Mouse (Mus musculus) CD4-positive, CD25-positive, alpha-beta regulatory T cell, adult 4 months (primary cell): ENCODE results near the gene Slc38a3. TPM values are rescaled to one million over a fixed set of nuclear protein-coding genes. Genes with fewer than 3 reads are reported as not detected.

Experiments
- ATAC-seq: one replicate; pipeline ENCODE4 v1.8.0; 2017
- polyA plus RNA-seq, 2 experiments: library from polyadenylated mRNA; unstranded; fragments of 100-300 nt; shearing (Covaris generic); gene quantifications; one replicate each; pipeline ENCODE4 v1.2.1; 2017

The Slc38a3 gene
- polyA plus RNA-seq, 2 experiments from 2014 or later: not detected

- no peak for ATAC-seq
Measured at GRCm38 (mm10) chr9:107618098-107618497, 51.2 kb downstream of the Slc38a3 start.

- ATAC-seq: no peak
Measured at GRCm38 (mm10) chr9:107617461-107617860, 51.9 kb downstream of the Slc38a3 start.

GRCm38 (mm10) chr9:107615035-107615434 is 54.3 kb downstream of the Slc38a3 start:
- ATAC-seq: no peak

- ATAC-seq: peak; percentile 66
Measured at GRCm38 (mm10) chr9:107612945-107613569, 56.3 kb downstream of the Slc38a3 start.

GRCm38 (mm10) chr9:107612191-107612944 is 57.0 kb downstream of the Slc38a3 start:
- ATAC-seq: peak; percentile 95

- no peak for ATAC-seq
Measured at GRCm38 (mm10) chr9:107611456-107612190, 57.7 kb downstream of the Slc38a3 start.

GRCm38 (mm10) chr9:107609433-107609830 is 59.9 kb downstream of the Slc38a3 start:
- no peak for ATAC-seq

- ATAC-seq: no peak
Measured at GRCm38 (mm10) chr9:107608741-107609432, 60.4 kb downstream of the Slc38a3 start, which contains the start of gene Sema3b. Gene Sema3b, minus strand, starts transcription at chr9:107609229.

GRCm38 (mm10) chr9:107607653-107608245 is 61.6 kb downstream of the Slc38a3 start:
- no peak for ATAC-seq

- ATAC-seq: no peak
Measured at GRCm38 (mm10) chr9:107607036-107607435, 62.3 kb downstream of the Slc38a3 start.

- ATAC-seq: no peak
Measured at GRCm38 (mm10) chr9:107606591-107606990, 62.7 kb downstream of the Slc38a3 start.

- no peak for ATAC-seq
Measured at GRCm38 (mm10) chr9:107605041-107605661, 64.2 kb downstream of the Slc38a3 start.

- ATAC-seq: no peak
Measured at GRCm38 (mm10) chr9:107603251-107603650, 66.1 kb downstream of the Slc38a3 start.

- ATAC-seq: peak; percentile 79
Measured at GRCm38 (mm10) chr9:107602068-107602648, 67.2 kb downstream of the Slc38a3 start.

GRCm38 (mm10) chr9:107601275-107601674 is 68.1 kb downstream of the Slc38a3 start:
- no peak for ATAC-seq

GRCm38 (mm10) chr9:107600745-107601144 is 68.6 kb downstream of the Slc38a3 start:
- no peak for ATAC-seq

Other genes starting within 250 kb of the Slc38a3 start
- 10 to 100 TPM; 19.7 to 28.0 TPM for gene Tmem115, start 135.6 kb downstream of the Slc38a3 start, polyA plus RNA-seq
- gene Cyb561d2, start 127.3 kb downstream of the Slc38a3 start, polyA plus RNA-seq: 10 to 100 TPM; 67.6 to 79.7 TPM
- gene Nprl2, start 127.3 kb downstream of the Slc38a3 start, polyA plus RNA-seq: 10 to 100 TPM; 54.1 to 59.0 TPM
- gene Zmynd10, start 122.2 kb downstream of the Slc38a3 start, polyA plus RNA-seq: 1 to 10 TPM in 1 of 2 experiments, not detected in 1; 3.0 TPM
- gene Rassf1, start 118.0 kb downstream of the Slc38a3 start, polyA plus RNA-seq: 10 to 100 TPM; 77.8 to 89.5 TPM
- 1 to 10 TPM; 4.1 to 8.1 TPM for gene Tusc2, start 106.3 kb downstream of the Slc38a3 start, polyA plus RNA-seq
- gene Hyal2, start 101.6 kb downstream of the Slc38a3 start, polyA plus RNA-seq: 10 to 100 TPM; 11.0 to 11.7 TPM
- 1 to 10 TPM; 6.7 to 7.9 TPM for gene Hyal1, start 92.6 kb downstream of the Slc38a3 start, polyA plus RNA-seq
- 10 to 100 TPM; 25.4 to 34.9 TPM for gene Naa80, start 90.6 kb downstream of the Slc38a3 start, polyA plus RNA-seq
- 1 to 10 TPM in 1 of 2 experiments, under 1 TPM in 1; 0.90 to 1.4 TPM for gene Hyal3, start 88.7 kb downstream of the Slc38a3 start, polyA plus RNA-seq
- 10 to 100 TPM; 30.1 to 36.2 TPM for gene Ifrd2, start 81.9 kb downstream of the Slc38a3 start, polyA plus RNA-seq
- not detected for gene Sema3b, start 60.3 kb downstream of the Slc38a3 start, polyA plus RNA-seq
- 100 to 1,000 TPM; 120 to 139 TPM for gene Gnai2, start 34.2 kb downstream of the Slc38a3 start, polyA plus RNA-seq
- 1 to 10 TPM in 1 of 2 experiments, not detected in 1; 1.6 TPM for gene Gnat1, start 10.2 kb upstream of the Slc38a3 start, polyA plus RNA-seq
- not detected for gene Sema3f, start 40.9 kb upstream of the Slc38a3 start, polyA plus RNA-seq
- gene Rbm5, start 101.5 kb upstream of the Slc38a3 start, polyA plus RNA-seq: 100 to 1,000 TPM; 280 to 324 TPM
- 100 to 1,000 TPM in 1 of 2 experiments, 10 to 100 TPM in 1; 98.3 to 137 TPM for gene Rbm6, start 203.7 kb upstream of the Slc38a3 start, polyA plus RNA-seq
- gene Mon1a, start 218.6 kb upstream of the Slc38a3 start, polyA plus RNA-seq: 10 to 100 TPM; 12.8 to 15.4 TPM
- not detected for gene Mst1r, start 237.3 kb upstream of the Slc38a3 start, polyA plus RNA-seq